Mouse (Mus musculus) mouse embryonic stem cell (cell line): ENCODE measurements around the gene Sp3.
"Not testable (repeated sequence)": the region's sequence is repeated elsewhere in the genome, so short reads cannot be mapped to it uniquely, and the experiment has no call there.

Experiments used
- in situ Hi-C, 2 experiments: fragments of 300-500 bp; cut with MboI; formaldehyde crosslinking; loops; 1 replicate in 1 of 2; 3 replicates in 1 of 2; pipeline ENCODE4 v1.14.3; 2019 to 2020; ENCODE audit warnings: low sequenced_read_pairs in 2 of 2, low pct_unique_long_range_greater_than_20kb in 1 of 2, mixed read lengths in 1 of 2; ENCODE audit not compliant: unreplicated experiment in 1 of 2

The Sp3 gene

DNA sequence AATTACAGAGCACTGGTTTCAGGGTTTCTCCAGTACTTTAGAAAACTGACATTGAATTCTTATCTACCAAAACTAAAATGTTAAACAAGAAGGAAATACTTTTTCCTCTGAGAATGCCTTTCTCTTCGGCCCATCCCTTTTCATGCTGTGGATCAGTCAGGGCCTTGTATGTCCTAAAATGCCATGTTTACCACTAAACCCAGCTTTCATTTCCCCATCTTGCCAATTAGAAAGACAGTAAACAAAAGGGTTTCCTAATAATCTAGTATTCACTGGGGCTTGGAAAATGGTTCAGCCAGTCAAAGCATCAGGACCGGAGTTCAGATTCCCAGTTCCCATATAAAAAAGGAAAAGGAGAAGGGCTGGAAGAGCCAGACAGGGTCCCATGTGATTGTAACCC, 14.8 kb downstream of the Sp3 start:
- in situ Hi-C loops: no loop called here

- in situ Hi-C loops: no loop called here
Observed at GRCm38 (mm10) chr2:72956415-72956814, 23.8 kb downstream of the Sp3 start.

GRCm38 (mm10) chr2:72952979-72953378, 27.3 kb downstream of the Sp3 start:
- in situ Hi-C loops: no loop called here

GRCm38 (mm10) chr2:72935937-72936336, 44.3 kb downstream of the Sp3 start:
- in situ Hi-C loops: loop anchor here in 1 of 2 experiments (25.0 kb wide), 1 partner anchor 351 kb away; no protein-coding TSS in a partner anchor

GRCm38 (mm10) chr2:72932186-72932585, 48.1 kb downstream of the Sp3 start:
- in situ Hi-C loops: loop anchor here in 1 of 2 experiments (25.0 kb wide), 1 partner anchor 355 kb away; no protein-coding TSS in a partner anchor

GRCm38 (mm10) chr2:72924981-72925380, 55.3 kb downstream of the Sp3 start:
- in situ Hi-C loops: loop anchor here in 1 of 2 experiments (25.0 kb wide), 1 partner anchor 362 kb away; no protein-coding TSS in a partner anchor

DNA sequence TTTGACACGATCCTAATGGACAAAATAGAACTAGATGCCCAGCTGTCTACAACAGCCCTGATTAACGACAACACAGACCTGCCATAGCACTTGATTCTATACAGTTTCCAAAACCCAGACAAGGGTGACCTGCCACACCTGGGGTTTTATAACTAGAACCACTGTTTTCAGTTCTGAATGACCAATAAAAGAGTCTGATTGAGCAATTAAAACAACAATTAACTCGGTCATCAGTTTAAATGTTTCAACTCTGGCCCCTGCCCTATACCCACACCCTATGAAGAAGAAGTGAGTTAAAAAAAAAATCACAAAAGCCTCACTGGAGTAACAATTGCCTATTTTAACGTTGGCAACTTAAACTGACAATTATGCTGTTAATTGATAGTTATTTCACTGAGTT, 64.1 kb downstream of the Sp3 start:
- in situ Hi-C loops: no loop called here

GRCm38 (mm10) chr2:72915245-72915930, 64.9 kb downstream of the Sp3 start:
- in situ Hi-C loops: no loop called here

DNA sequence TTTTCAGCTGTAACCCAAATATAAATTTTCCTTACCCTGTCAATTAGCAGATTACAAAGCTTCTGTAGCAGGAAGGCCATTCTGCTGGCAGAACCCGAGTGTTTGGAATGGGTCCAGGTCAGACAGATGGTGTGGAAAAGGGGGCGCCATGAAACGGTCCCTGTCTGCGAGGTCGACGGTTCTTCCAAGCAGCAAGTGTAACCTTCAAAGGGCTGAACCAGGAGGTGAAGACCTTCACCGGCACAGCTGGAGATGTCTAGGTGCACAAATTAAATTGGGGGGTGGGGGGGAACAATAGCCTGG, 66.8 kb downstream of the Sp3 start:
- in situ Hi-C loops: no loop called here

GRCm38 (mm10) chr2:72912708-72913457, 67.4 kb downstream of the Sp3 start:
- in situ Hi-C loops: no loop called here

- in situ Hi-C loops: no loop called here
Observed at GRCm38 (mm10) chr2:72911527-72911926, 68.7 kb downstream of the Sp3 start.

DNA sequence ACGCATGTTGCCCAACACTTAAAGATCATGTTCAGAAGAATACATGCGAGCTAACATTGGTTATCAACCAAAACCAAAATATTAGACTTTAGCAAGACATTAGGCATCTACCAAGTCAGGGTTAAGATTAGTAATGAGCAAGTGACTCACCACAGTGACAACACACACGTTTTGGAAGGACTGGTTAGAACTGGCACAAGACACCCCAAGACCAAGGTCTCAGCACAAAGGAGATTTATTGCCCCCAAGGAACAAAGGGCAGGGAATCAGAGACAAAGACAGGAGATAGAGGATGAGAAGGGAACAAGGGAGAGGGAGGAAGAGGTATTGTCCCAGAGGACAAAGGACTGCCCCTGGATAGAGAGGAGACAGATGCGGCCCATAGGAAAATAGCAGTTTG, 71.2 kb downstream of the Sp3 start:
- in situ Hi-C loops: no loop called here

DNA sequence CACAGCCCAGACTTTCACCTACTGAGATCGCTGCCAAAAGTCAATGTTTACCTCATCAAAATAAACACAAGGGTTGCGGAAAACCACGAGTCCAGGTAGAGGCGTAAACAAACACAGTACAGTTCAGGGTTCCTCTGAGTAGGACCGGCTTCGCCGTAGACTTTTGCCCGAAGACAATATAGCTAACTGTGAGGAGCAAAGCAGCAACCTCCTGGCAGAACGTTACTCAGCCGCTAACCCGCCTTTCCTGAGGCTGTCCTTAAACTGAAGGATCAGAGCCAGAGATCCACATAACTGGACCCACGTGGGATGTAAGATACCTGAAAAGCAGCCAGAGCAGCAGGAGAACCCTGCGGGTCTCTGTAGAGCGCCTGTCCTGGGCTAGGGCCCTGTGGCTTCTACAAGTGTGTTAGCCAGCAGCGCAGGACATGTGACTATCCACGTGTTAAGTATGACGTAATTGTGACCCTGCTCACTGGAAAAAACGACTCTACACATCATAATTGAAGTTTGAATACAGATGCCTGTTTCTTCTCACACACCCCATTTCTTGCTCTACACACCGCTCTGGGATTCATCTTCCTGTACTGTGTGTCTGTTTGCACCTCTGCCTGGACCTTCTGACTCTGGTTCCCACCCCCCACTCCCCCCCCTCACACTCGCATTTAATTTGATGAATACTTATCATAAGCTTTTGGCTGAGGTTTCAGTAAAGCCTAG, 71.9 kb downstream of the Sp3 start:
- in situ Hi-C loops: no loop called here

- in situ Hi-C loops: no loop called here
Observed at GRCm38 (mm10) chr2:72906745-72907144, 73.5 kb downstream of the Sp3 start.

DNA sequence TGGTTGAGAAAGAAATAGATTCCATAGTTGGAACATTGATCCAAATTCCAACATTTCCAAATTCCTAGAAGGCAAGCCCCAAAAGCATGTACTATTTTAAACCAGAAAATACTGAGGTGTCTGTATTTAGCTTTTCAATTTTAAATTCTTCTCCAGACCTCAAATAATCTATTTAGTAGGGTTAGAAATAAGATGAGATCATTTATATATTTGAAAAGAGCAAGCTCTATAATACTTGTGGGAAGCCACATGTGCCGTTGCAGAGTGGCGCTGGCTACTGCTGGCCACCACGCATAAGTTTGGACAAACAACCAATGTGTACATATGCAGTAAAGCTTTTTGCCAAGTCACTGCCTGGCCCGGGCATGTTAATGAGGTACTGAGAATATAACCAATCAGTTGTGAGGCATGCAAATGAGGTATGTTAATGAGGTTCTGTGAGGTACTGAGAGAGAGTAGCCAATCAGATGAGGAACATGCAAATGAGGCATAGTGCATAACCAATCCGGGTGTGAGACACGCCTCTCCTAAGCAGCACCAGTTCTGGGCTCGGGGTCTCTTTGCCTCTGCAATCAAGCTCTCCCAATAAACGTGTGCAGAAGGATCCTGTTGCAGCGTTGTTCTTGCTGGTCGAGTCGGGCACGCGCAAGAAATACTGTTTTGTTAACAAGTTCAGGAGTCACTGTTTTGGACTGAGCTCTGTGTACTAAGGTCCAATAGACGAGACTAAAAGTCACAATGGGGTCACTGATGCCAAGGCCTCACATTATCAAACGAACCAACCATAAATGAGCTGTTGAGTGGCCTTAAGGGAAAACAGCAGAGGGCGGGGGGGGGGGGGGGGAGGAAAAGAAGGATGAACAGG, 77.2 kb downstream of the Sp3 start:
- in situ Hi-C loops: not testable (repeated sequence)

GRCm38 (mm10) chr2:72898782-72899305, 81.4 kb downstream of the Sp3 start:
- in situ Hi-C loops: no loop called here

- in situ Hi-C loops: no loop called here
Observed at GRCm38 (mm10) chr2:72898094-72898781, 82.0 kb downstream of the Sp3 start.

GRCm38 (mm10) chr2:72889806-72890205, 90.4 kb downstream of the Sp3 start:
- in situ Hi-C loops: no loop called here
